Mouse (Mus musculus) limb, embryonic 12.5 days (tissue): Measurements from ENCODE around the gene Nmnat2. TPM values are rescaled to one million over a fixed set of nuclear protein-coding genes. Genes with fewer than 3 reads are reported as not detected.

Source experiments
- ATAC-seq: fragments of 200-750 bp; cut with Nextera tagmentation; 2 replicates; pipeline ENCODE4 v1.8.0; 2017; ENCODE audit warnings: low read depth, moderate TSS enrichment; ENCODE audit not compliant: insufficient number of reproducible peaks, insufficient read depth, low FRiP score, low TSS enrichment
- H3K27ac ChIP-seq: fragments of 300-500 bp; sonication (generic); 2 replicates; pipeline ENCODE4 v1.5.1; 2016; ENCODE audit warnings: mild to moderate bottlenecking, moderate library complexity
- H3K27me3 ChIP-seq: fragments of 300-500 bp; sonication (generic); 2 replicates; pipeline ENCODE4 v1.6.1; 2016; ENCODE audit warnings: mild to moderate bottlenecking, moderate library complexity
- H3K36me3 ChIP-seq: fragments of 300-500 bp; sonication (generic); 2 replicates; pipeline ENCODE4 v1.6.1; 2016; ENCODE audit warnings: mild to moderate bottlenecking, moderate library complexity
- H3K4me1 ChIP-seq: fragments of 300-500 bp; sonication (generic); replicated peaks from 2 replicates; pipeline ENCODE4 v1.6.1; 2016
- H3K4me2 ChIP-seq: fragments of 300-500 bp; sonication (generic); 2 replicates; pipeline ENCODE4 v1.6.1; 2016; ENCODE audit warnings: mild to moderate bottlenecking, moderate library complexity
- H3K4me3 ChIP-seq: fragments of 300-500 bp; sonication (generic); replicated peaks from 2 replicates; pipeline ENCODE4 v1.5.1; 2016; ENCODE audit warnings: mild to moderate bottlenecking
- H3K9ac ChIP-seq: fragments of 300-500 bp; sonication (generic); replicated peaks from 2 replicates; pipeline ENCODE4 v1.6.1; 2016; ENCODE audit warnings: mild to moderate bottlenecking, moderate library complexity
- H3K9me3 ChIP-seq: fragments of 300-500 bp; sonication (generic); 2 replicates; pipeline ENCODE4 v1.6.1; 2016; ENCODE audit warnings: mild to moderate bottlenecking, moderate library complexity
- WGBS: fragments of 180-500 bp; shearing (Covaris S2); methylation state at CpG from one replicate; pipeline ENCODE4 v1.1.7; 2016; 5-methylcytosine and 5-hydroxymethylcytosine counted together
- polyA plus RNA-seq: library from polyadenylated mRNA; unstranded; fragments of >200 nt; fragmentation: Nextera tagmentation; extraction: Ambion mirVana; gene quantifications from 2 replicates; pipeline ENCODE4 v1.2.1, GENCODE M21; 2016

Nmnat2 gene
- polyA plus RNA-seq, 1 experiment from 2014 or later: 0.69 TPM

GRCm38 (mm10) chr1:152955564-152956211 lies 895 bp downstream of the Nmnat2 start:
- no peaks in the 10 kb centered on the region for H3K9me3 ChIP-seq
- no peak overlapping the region for H3K27ac ChIP-seq
- no peaks in the 10 kb centered on the region for H3K36me3 ChIP-seq
- H3K9ac ChIP-seq: no peak overlapping the region
- WGBS: 1% methylated on average over 40 of the region's 40 CpGs
- peak overlapping the region; percentile 42 for H3K4me3 ChIP-seq
- peak overlapping the region; percentile 73 for H3K4me2 ChIP-seq
- peaks cover 57% of the 10 kb centered on the region for H3K27me3 ChIP-seq
- ATAC-seq: no peak
- H3K4me1 ChIP-seq: peaks cover 14% of the 10 kb centered on the region

- Histone ChIP-seq H3K27ac (no peak overlapping the region), H3K36me3 (no peaks in the 10 kb centered on the region), H3K9me3 (no peaks in the 10 kb centered on the region), H3K9ac (no peak overlapping the region), H3K4me3 (peak overlapping the region; percentile 42), H3K27me3 (peaks cover 57% of the 10 kb centered on the region), H3K4me1 (peaks cover 14% of the 10 kb centered on the region), H3K4me2 (peak overlapping the region; percentile 73)
- 6% methylated on average over 14 of the region's 14 CpGs for WGBS
- no peak for ATAC-seq
Measured at GRCm38 (mm10) chr1:152956221-152956620, 1.4 kb downstream of the Nmnat2 start.

DNA sequence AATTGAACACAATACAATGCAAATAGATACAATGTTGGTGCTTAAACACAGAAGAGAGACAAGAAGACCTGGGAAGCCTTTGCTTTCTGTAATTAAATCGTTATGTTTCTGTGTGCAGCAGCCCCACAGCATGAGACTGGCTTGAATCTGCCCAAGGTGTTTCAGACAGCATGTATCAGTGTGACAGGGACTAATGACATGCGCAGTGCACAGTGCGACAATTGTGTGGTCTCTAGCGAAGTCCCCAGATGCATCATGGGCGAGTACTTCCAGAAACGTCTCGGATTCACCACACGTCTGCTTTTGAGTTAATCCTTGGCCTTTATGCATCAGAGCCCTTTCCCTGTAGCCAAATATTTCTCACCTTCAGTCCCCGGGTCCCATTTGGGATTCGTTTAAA lies 9.6 kb downstream of the Nmnat2 start:
- Histone ChIP-seq H3K4me1 (no peaks in the 10 kb centered on the region), H3K27ac (no peak overlapping the region), H3K4me3 (no peak overlapping the region), H3K9ac (no peak overlapping the region), H3K4me2 (no peak overlapping the region), H3K27me3 (no peaks in the 10 kb centered on the region), H3K36me3 (no peaks in the 10 kb centered on the region), H3K9me3 (no peaks in the 10 kb centered on the region)
- ATAC-seq: no peak
- 80% methylated on average over 10 of the region's 10 CpGs for WGBS

- 0 out of 2 replicates have a peak, but pooled peaks cover 4% of the 10 kb centered on the region for H3K9me3 ChIP-seq
- H3K4me1 ChIP-seq: no peaks in the 10 kb centered on the region
- WGBS: 76% methylated on average over 6 of the region's 6 CpGs
- ATAC-seq: no peak
- no peak overlapping the region for H3K9ac ChIP-seq
- no peak overlapping the region for H3K27ac ChIP-seq
- H3K27me3 ChIP-seq: no peaks in the 10 kb centered on the region
- no peak overlapping the region for H3K4me3 ChIP-seq
- no peaks in the 10 kb centered on the region for H3K36me3 ChIP-seq
- no peak overlapping the region for H3K4me2 ChIP-seq
Measured at GRCm38 (mm10) chr1:152966222-152966621, 11.4 kb downstream of the Nmnat2 start.

DNA sequence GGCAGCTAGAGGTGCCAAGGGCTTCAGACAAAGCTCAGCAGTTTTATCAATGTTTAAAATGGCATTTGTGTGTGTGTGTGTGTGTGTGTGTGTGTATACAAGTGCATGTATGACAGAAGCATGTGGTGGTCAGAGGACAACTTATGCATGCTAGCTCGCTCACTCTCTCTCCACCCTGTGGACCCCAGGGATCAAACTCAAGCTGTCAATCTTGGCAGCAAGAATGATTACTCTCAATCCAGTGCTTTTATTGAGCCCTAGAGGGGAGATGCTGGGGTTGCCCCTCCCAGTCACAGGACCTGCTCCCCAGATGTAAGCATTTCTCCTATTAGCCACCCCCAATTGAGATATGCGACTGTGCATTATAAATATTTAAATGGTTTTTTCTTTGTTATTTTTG lies 11.9 kb downstream of the Nmnat2 start:
- ATAC-seq: no peak
- H3K4me2 ChIP-seq: no peak overlapping the region
- 80% methylated on average over 2 of the region's 2 CpGs for WGBS
- H3K27me3 ChIP-seq: no peaks in the 10 kb centered on the region
- H3K9ac ChIP-seq: no peak overlapping the region
- H3K27ac ChIP-seq: no peak overlapping the region
- H3K4me3 ChIP-seq: no peak overlapping the region
- no peaks in the 10 kb centered on the region for H3K4me1 ChIP-seq
- no peaks in the 10 kb centered on the region for H3K36me3 ChIP-seq
- 0 out of 2 replicates have a peak, but pooled peaks cover 4% of the 10 kb centered on the region for H3K9me3 ChIP-seq

DNA sequence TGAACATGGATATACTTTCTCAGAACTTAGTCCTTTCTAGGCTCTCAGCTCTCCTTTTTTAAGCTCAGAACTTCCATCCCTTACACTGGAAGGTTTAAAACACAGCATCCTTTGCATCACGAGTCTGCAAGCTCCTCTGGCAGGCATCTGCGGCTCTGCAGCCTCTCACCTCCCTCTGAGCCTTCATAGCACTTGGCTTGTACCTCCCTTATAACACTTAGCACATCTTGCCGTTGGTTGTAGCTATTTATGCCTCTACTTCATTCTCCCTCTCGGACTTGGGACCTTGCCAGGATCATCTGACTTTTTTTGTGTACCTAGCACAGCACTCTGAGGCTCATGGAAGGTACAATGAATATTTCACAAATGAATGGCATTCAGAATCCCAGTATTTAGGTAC lies 14.3 kb downstream of the Nmnat2 start:
- no peak overlapping the region for H3K4me3 ChIP-seq
- no peak overlapping the region for H3K4me2 ChIP-seq
- no peak overlapping the region for H3K27ac ChIP-seq
- no peaks in the 10 kb centered on the region for H3K4me1 ChIP-seq
- no peaks in the 10 kb centered on the region for H3K27me3 ChIP-seq
- H3K36me3 ChIP-seq: no peaks in the 10 kb centered on the region
- WGBS: 67% methylated on average over 4 of the region's 4 CpGs
- H3K9me3 ChIP-seq: 0 out of 2 replicates have a peak, but pooled peaks cover 4% of the 10 kb centered on the region
- H3K9ac ChIP-seq: no peak overlapping the region
- no peak for ATAC-seq

DNA sequence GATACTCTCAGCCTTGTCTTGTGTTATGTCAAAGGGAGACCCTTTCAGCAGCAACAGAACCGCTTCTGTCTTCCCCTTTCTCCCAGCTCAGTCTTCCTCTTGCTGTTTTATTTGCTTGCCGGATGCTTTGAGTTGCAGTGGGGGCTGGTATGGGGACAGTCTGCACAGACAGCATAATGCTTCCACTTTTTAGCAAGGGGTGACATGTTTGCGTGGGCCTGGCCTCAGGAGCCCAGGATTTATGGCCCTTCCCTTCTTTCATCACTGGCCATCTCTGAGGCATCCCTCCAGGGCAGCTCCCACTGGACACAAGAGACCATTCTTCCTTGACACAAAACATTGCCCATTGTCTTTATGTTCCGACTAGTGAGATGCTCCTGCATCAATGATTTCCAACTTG lies 18.2 kb downstream of the Nmnat2 start:
- no peaks in the 10 kb centered on the region for H3K36me3 ChIP-seq
- H3K27me3 ChIP-seq: no peaks in the 10 kb centered on the region
- no peak for ATAC-seq
- peaks cover 4% of the 10 kb centered on the region; the same call in 1 of the 2 replicates for H3K9me3 ChIP-seq
- H3K4me3 ChIP-seq: no peak overlapping the region
- H3K9ac ChIP-seq: no peak overlapping the region
- no peak overlapping the region for H3K4me2 ChIP-seq
- WGBS: 25% methylated on average over 4 of the region's 4 CpGs
- H3K4me1 ChIP-seq: no peaks in the 10 kb centered on the region
- no peak overlapping the region for H3K27ac ChIP-seq

DNA sequence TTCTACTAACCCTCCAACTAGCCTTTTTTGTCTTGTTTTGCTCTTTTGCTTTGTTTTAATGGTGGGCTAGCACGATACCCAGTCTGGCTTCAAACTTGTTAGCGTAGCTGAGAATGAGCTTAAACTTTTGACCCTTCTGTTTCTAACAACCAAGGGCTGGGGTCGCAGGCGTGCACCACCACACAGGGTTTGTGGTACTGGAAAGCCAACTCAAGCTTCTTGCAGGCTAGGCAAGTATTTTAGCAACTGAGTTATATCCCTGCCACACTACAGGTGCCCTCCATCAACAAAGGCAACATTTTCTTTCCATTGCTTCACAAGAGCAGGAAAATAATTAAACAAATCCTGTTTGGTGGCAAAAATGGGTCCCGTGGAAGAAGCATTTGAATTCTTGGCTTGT lies 18.6 kb downstream of the Nmnat2 start:
- no peak overlapping the region for H3K27ac ChIP-seq
- H3K4me2 ChIP-seq: no peak overlapping the region
- no peaks in the 10 kb centered on the region for H3K4me1 ChIP-seq
- H3K4me3 ChIP-seq: no peak overlapping the region
- H3K9me3 ChIP-seq: peaks cover 4% of the 10 kb centered on the region; the same call in 1 of the 2 replicates
- 45% methylated on average over 5 of the region's 5 CpGs for WGBS
- no peaks in the 10 kb centered on the region for H3K27me3 ChIP-seq
- H3K9ac ChIP-seq: no peak overlapping the region
- no peak for ATAC-seq
- no peaks in the 10 kb centered on the region for H3K36me3 ChIP-seq

GRCm38 (mm10) chr1:152973861-152974260 lies 19.1 kb downstream of the Nmnat2 start:
- ATAC-seq: no peak
- no peaks in the 10 kb centered on the region for H3K36me3 ChIP-seq
- 39% methylated on average over 4 of the region's 4 CpGs for WGBS

DNA sequence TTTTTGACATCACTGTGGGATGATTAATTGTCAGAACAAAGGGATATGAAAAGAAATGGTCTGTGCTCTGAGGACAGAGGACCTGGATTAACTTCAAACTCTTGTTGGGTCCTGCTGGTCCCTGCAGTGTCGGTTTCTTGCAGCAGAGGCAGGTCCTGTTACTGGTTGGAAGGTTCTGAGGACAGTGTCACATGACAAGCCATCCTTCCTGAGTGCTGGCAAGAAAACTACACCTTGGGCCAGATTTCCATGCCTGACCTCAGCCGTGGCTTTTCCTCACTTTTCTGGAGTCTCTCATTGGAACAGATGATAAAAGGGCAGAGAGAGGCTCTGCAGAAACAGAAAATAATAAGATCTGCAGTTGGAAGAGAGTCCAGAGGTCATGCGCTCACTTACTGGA lies 20.4 kb downstream of the Nmnat2 start:
- no peak overlapping the region for H3K4me2 ChIP-seq
- WGBS: 66% methylated on average over 3 of the region's 3 CpGs
- no peak overlapping the region for H3K27ac ChIP-seq
- no peaks in the 10 kb centered on the region for H3K4me1 ChIP-seq
- ATAC-seq: no peak
- no peak overlapping the region for H3K9ac ChIP-seq
- no peaks in the 10 kb centered on the region for H3K36me3 ChIP-seq
- H3K9me3 ChIP-seq: peaks cover 4% of the 10 kb centered on the region; the same call in 1 of the 2 replicates
- no peaks in the 10 kb centered on the region for H3K27me3 ChIP-seq
- H3K4me3 ChIP-seq: no peak overlapping the region

More at GRCm38 (mm10) chr1:152973861-152974260, 19.1 kb downstream of the Nmnat2 start:
- Histone ChIP-seq H3K27ac (no peak overlapping the region), H3K4me2 (no peak overlapping the region), H3K27me3 (no peaks in the 10 kb centered on the region), H3K9me3 (peaks cover 4% of the 10 kb centered on the region; the same call in 1 of the 2 replicates), H3K9ac (no peak overlapping the region), H3K4me3 (no peak overlapping the region), H3K4me1 (no peaks in the 10 kb centered on the region)

- 94% methylated on average over 8 of the region's 8 CpGs for WGBS
- Histone ChIP-seq H3K27ac (no peak overlapping the region), H3K9ac (no peak overlapping the region), H3K36me3 (no peaks in the 10 kb centered on the region), H3K4me2 (no peak overlapping the region), H3K27me3 (no peaks in the 10 kb centered on the region), H3K4me1 (no peaks in the 10 kb centered on the region), H3K4me3 (no peak overlapping the region), H3K9me3 (no peaks in the 10 kb centered on the region; the same call in 1 of the 2 replicates)
- ATAC-seq: no peak
Measured at GRCm38 (mm10) chr1:152978700-152979099, 23.9 kb downstream of the Nmnat2 start.

- H3K4me2 ChIP-seq: no peak overlapping the region
- H3K9ac ChIP-seq: no peak overlapping the region
- no peak overlapping the region for H3K27ac ChIP-seq
- no peaks in the 10 kb centered on the region for H3K36me3 ChIP-seq
- H3K9me3 ChIP-seq: no peaks in the 10 kb centered on the region
- ATAC-seq: no peak
- H3K27me3 ChIP-seq: no peaks in the 10 kb centered on the region
- WGBS: 94% methylated on average over 14 of the region's 14 CpGs
- no peak overlapping the region for H3K4me3 ChIP-seq
- H3K4me1 ChIP-seq: no peaks in the 10 kb centered on the region
Measured at GRCm38 (mm10) chr1:152983416-152983815, 28.6 kb downstream of the Nmnat2 start.
